Mouse (Mus musculus): ENCODE measurements around the gene Ube2v1.

- no peak for TF ChIP-seq CTCF (IDR thresholded peaks at IDR 0.05; ENCODE audit: control insufficient read depth, insufficient read depth, insufficient replicate concordance, low read depth, low read length)
- TF ChIP-seq POLR2A (IDR thresholded peaks at IDR 0.05; ENCODE audit: control insufficient read depth, low read depth, low read length) = no peak
Observed at GRCm38 (mm10) chr2:167617472-167617871, 14.4 kb downstream of the Ube2v1 start.

Data from testis, adult 2 months (tissue).